Mouse (Mus musculus) heart, postnatal 25 days (tissue): ENCODE data around the gene Grm8. TPM values are rescaled to one million over a fixed set of nuclear protein-coding genes. Genes with fewer than 3 reads are reported as not detected.

Experiments
- DNase-seq: peaks from one replicate; pipeline ENCODE4 v3.0.0; 2022; ENCODE audit warnings: low spot score
- intact Hi-C: fragments of 180-260 bp; cut with DNase I; formaldehyde crosslinking; loops from one replicate; pipeline ENCODE4 v1.15.1; 2025
- total RNA-seq, 2 experiments: library from RNA; stranded (reverse); gene quantifications; 2 replicates each; pipeline ENCODE4 v1.2.3; 2021

The Grm8 gene
- total RNA-seq, 2 experiments from 2014 or later, result 0.05 TPM; not detected in 1

- DNase-seq, result no peak
- intact Hi-C loops, result no loop called here
These were observed 83.0 kb downstream of the Grm8 start for GRCm38 (mm10) chr6:28051966-28052365.

- DNase-seq, result no peak
- intact Hi-C loops, result no loop called here
These were observed 92.6 kb downstream of the Grm8 start for GRCm38 (mm10) chr6:28042339-28042738.

GRCm38 (mm10) chr6:28040815-28041214 is 94.2 kb downstream of the Grm8 start:
- intact Hi-C loops, result no loop called here
- no peak for DNase-seq

- DNase-seq, result no peak
These were observed 103.0 kb downstream of the Grm8 start for GRCm38 (mm10) chr6:28032006-28032405.

GRCm38 (mm10) chr6:28017653-28018052 is 117.3 kb downstream of the Grm8 start:
- intact Hi-C loops, result no loop called here
- DNase-seq, result no peak

More at GRCm38 (mm10) chr6:28032006-28032405, 103.0 kb downstream of the Grm8 start:
- intact Hi-C loops, result no loop called here

DNA sequence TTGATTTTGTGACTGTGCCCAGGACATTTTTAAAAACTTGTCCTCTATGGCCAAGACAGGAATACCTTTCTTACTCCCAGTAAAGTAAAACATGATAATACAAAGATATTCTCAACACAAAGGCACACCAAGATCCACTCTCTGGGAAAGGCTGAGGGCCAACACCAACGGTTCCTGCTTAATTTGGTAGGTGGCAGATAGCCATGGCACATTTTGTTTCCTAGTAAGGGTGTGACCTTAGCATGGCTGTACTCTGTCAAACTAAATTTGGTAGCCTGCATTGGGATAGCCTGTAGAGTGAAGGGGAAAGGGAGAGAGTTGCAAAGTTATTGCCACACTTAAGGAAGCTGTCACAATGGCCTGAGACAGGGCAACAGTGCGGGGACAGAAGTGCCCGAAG is 128.0 kb downstream of the Grm8 start:
- DNase-seq, result no peak
- intact Hi-C loops, result no loop called here

- intact Hi-C loops, result no loop called here
- no peak for DNase-seq
These were observed 137.7 kb downstream of the Grm8 start for GRCm38 (mm10) chr6:27997250-27997649.

DNA sequence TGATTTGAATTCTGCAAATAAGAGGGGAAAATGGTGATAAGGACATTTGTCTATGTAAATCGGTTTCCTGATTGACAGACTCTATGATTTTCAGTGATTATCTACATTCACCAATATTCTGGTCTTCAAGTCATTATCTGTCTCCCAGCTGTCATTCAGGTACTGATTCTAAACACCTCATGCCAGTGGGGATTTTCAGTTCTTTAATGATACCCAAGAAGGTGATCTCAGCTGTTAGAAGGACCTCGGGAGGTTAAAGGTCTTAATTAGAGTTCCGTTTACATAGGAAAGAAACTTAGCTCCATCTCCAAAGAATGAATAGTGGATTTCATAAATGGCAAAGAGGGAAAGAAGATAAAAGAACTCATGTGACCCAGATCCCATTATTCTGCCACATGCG is 143.7 kb downstream of the Grm8 start:
- intact Hi-C loops, result no loop called here
- DNase-seq, result no peak

GRCm38 (mm10) chr6:27982598-27982997 is 152.4 kb downstream of the Grm8 start:
- intact Hi-C loops, result no loop called here
- DNase-seq, result no peak

DNA sequence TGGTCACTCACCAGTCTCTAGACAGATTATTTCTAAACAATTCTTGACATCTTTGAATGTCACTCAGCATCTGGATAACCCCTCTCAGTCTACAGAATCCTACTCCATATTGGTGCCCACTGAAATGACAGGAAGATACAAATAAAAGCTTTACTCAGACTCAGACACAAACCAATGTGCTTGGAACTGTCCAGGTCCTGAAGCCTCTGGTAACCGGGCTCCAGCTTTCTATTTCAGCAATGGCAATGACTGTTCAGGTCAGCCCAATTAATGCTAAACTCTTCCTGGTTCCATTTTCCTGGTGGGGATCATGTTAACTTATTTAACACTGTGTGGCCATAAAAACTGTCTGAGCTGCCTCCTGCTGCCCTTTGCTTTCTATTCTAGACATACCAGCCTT is 153.0 kb downstream of the Grm8 start:
- DNase-seq, result no peak
- intact Hi-C loops, result no loop called here

GRCm38 (mm10) chr6:27977361-27977760 is 157.6 kb downstream of the Grm8 start:
- no peak for DNase-seq
- intact Hi-C loops, result no loop called here

- no peak for DNase-seq
- intact Hi-C loops, result no loop called here
These were observed 166.1 kb downstream of the Grm8 start for GRCm38 (mm10) chr6:27968859-27969258.

GRCm38 (mm10) chr6:27967037-27967436 is 167.9 kb downstream of the Grm8 start:
- no peak for DNase-seq
- intact Hi-C loops, result no loop called here

- intact Hi-C loops, result no loop called here
These were observed 169.7 kb downstream of the Grm8 start for GRCm38 (mm10) chr6:27965237-27965636.

DNA sequence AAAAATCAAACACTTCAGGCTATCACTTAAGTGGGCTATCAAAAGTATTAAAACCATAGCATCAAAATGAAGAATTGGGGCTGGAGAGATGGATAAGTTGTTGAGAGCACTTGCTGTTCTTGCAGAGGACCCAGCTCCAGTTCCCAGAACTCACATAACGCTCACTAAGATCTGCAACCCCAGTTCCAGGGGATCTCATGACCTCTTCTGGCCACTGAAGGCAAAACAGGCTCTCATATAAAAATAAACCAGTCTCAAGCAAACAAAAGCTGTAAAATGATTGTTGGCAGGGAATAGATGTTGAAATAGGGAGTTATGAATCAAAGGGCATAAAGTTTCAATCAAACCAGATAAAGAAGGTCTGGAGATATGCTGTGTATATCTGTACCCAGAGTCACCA is 171.1 kb downstream of the Grm8 start:
- no peak for DNase-seq
- intact Hi-C loops, result no loop called here

More at GRCm38 (mm10) chr6:27965237-27965636, 169.7 kb downstream of the Grm8 start:
- no peak for DNase-seq

GRCm38 (mm10) chr6:27956278-27956857 is 178.6 kb downstream of the Grm8 start:
- DNase-seq, result no peak
- intact Hi-C loops, result no loop called here

GRCm38 (mm10) chr6:27951433-27951832 is 183.5 kb downstream of the Grm8 start:
- intact Hi-C loops, result no loop called here
- DNase-seq, result no peak

DNA sequence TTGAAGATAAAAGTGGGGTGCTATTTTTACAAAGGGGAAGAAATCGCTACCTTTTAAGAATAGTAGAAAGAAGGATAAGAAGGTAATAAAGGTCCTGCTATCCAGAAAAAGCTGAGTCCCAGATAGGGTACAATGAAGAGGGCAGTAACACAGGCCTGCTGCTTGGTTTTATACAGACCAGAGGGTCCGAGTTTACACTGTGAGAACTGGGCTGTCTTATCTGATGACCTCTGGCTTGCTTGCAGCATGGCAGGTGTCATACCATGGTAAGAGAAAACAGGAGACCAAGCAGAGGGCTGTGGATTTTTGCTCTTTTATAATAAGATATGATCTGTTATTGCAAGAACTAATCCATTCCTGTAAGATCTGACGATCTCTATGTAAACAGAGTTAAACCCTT is 206.9 kb downstream of the Grm8 start:
- DNase-seq, result no peak
- intact Hi-C loops, result no loop called here

GRCm38 (mm10) chr6:27913281-27913680 is 221.7 kb downstream of the Grm8 start:
- no peak for DNase-seq
- intact Hi-C loops, result no loop called here

DNA sequence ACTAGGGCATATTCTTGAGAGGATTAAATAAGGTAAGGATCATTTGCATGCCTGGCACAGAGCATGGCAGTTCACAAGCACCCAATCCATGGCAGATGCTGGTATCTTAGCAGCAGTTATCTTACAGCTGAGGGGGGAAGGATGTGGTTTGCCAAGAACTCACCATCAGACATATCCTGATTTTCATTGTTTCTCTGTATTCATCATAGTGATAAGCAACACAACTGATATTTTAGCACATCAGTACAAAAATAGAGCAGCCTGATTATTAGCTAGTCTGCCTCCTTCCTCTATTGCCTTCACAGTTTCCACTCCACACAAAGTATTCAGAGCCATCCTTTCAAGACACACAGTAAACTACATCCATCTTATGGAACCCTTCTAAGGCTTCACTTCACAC is 230.6 kb downstream of the Grm8 start:
- intact Hi-C loops, result no loop called here
- no peak for DNase-seq

GRCm38 (mm10) chr6:27902224-27902623 is 232.8 kb downstream of the Grm8 start:
- DNase-seq, result no peak
- intact Hi-C loops, result no loop called here

DNA sequence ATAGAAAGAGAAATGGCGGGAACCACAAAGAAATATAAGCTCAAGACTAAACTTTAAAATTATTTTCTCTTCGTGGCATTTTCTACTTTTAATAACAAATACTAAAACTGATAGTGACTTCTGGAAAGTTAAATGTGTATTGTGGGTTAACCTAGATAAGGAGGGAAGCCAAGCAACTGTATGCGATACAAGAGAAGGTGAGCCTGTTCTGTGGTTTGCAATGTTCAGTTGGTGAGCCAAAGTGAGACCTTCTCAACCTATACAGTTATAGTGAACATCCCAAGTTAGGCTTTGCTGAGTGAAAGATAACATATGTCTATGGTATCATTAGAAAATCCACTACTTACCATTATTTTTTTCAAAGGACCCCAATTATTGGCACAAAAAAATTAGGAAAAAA is 233.6 kb downstream of the Grm8 start:
- no peak for DNase-seq
- intact Hi-C loops, result no loop called here
